Mouse (Mus musculus) bone marrow, adult 2 months (tissue): ENCODE data around the gene Abhd17a. TPM values are rescaled to one million over a fixed set of nuclear protein-coding genes. Genes with fewer than 3 reads are reported as not detected.

Source experiments
- H3K27ac ChIP-seq: fragments of 200-500 bp; 2 replicates; pipeline ENCODE4 v1.5.1; 2012; ENCODE audit warnings: low read depth, mild to moderate bottlenecking, control low read depth, inconsistent platforms, low read length; ENCODE audit not compliant: control insufficient read depth, poor library complexity, insufficient read depth
- H3K4me1 ChIP-seq: fragments of 200-500 bp; 2 replicates; pipeline ENCODE4 v1.6.1; 2011; ENCODE audit warnings: low read length; ENCODE audit not compliant: control insufficient read depth, insufficient read depth
- H3K4me3 ChIP-seq: fragments of 200-500 bp; replicated peaks from 2 replicates; pipeline ENCODE3; 2011; ENCODE audit warnings: mild to moderate bottlenecking, low read depth, low read length, control low read depth; ENCODE audit not compliant: control insufficient read depth
- CTCF ChIP-seq: fragments of 200-500 bp; IDR thresholded peaks from 2 replicates; pipeline ENCODE4 v1.5.1; 2011; ENCODE audit warnings: low read length, control low read depth; ENCODE audit not compliant: control insufficient read depth, insufficient read depth
- POLR2A ChIP-seq: fragments of 200-500 bp; IDR thresholded peaks from 2 replicates; pipeline ENCODE4 v1.6.1; 2011; ENCODE audit warnings: low read depth, mild to moderate bottlenecking, control low read depth, low read length, borderline replicate concordance; ENCODE audit not compliant: control insufficient read depth
- WGBS: fragments of 180-500 bp; shearing (Covaris S2); methylation state at CpG from one replicate; pipeline ENCODE4 v1.1.7; 2018; 5-methylcytosine and 5-hydroxymethylcytosine counted together
- polyA plus RNA-seq: library from polyadenylated mRNA; stranded (reverse); fragments of >200 nt; gene quantifications from 2 replicates; pipeline ENCODE4 v1.2.4, GENCODE M21; 2011; ENCODE audit warnings: low replicate concordance; ENCODE audit not compliant: missing spikeins, insufficient read depth, insufficient read length

The Abhd17a gene
- polyA plus RNA-seq, 1 experiment, result 53.1 TPM

DNA sequence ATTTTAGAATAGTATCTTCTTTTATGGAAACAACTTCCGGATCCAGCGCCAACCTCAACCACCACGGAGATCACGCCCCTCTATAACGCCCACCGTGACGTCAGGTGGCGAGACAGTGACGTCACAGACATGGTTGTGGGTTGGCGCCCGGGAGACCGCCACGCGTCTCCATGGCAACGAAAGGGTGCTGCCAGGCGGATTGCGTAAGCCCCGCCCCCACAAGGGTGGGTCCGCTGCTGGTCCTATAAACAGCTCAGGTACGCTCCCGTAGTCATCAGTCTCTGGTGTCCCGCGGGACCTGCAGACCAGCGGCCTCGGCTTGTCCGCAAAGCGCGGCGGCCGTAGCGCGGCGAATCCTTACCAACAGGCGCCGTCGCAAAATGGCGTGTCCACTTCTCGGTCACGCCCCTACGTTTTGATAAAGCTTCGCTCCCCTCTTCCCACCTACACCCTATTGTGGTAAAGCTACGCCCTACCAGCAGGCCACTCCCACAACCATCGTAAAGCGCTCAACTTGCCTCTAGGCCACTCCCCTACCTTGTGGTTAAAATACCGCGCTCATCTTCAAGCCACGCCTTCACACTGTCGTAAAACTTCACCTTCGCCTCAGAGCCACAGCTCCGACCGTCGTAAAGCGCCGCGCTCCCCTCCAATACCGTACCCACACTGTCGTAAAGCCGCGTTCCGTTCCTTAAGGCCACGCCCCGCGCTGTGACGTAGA, 32.0 kb upstream of the Abhd17a start:
- TF ChIP-seq POLR2A (peak; percentile 82; the same call in 1 of the 2 replicates), CTCF (no peak)
- Histone ChIP-seq H3K27ac (peak overlapping the region; percentile 95), H3K4me3 (peak overlapping the region; percentile 76), H3K4me1 (peaks cover 4% of the 10 kb centered on the region)
- under 1% methylated on average over 64 of the region's 64 CpGs for WGBS

GRCm38 (mm10) chr10:80621690-80621939, 31.5 kb upstream of the Abhd17a start:
- peak overlapping the region; percentile 95 for H3K27ac ChIP-seq
- peaks cover 4% of the 10 kb centered on the region for H3K4me1 ChIP-seq
- WGBS, result 1% methylated on average over 9 of the region's 9 CpGs
- H3K4me3 ChIP-seq, result peak overlapping the region; percentile 76
- TF ChIP-seq POLR2A (no peak), CTCF (no peak)

DNA sequence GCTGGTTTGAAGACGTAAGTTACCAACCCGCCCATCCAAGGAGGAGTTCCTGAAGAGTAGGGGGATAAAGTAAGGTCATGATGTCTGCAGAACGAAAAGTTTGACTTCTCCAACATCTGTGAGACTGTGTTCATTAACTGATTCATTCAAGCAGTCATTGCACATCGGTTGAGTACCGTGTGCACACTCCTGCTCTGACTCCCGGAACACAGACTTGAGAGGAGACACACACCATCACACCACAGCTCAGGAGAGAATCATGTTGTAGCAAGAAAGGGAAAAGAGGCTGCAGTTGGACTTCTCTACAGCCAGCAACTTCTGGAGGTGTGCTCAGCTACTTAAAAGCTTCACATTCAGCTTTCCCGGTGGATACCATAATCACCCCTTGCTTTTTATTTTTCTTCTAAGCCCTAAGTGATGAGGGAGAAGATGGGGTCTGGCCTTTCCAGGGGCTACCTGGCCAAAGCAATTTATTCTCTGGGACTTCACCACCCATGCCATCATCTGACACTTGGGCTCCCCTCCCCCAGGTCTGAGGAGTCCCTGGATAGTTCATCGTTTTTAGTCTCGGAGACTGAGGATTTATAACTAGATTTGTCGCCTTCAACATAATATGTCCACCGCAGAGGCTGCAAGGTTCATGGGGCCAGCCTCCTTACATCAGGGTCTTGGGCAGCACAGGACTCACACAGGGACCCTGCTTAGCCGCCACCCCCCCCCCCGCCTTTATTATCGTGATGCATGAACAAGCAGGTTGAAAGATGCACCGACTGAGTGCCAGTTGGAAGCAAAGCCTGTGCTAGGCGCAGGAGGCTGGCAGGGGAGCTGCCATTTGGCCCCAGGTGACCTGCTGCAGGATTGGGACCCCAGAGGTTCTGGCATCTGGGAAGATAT, 30.9 kb upstream of the Abhd17a start:
- no peak for TF ChIP-seq CTCF
- no peak for TF ChIP-seq POLR2A

GRCm38 (mm10) chr10:80620365-80620764, 30.2 kb upstream of the Abhd17a start:
- Histone ChIP-seq H3K4me3 (no peak overlapping the region), H3K27ac (no peak overlapping the region), H3K4me1 (peaks cover 4% of the 10 kb centered on the region)
- TF ChIP-seq CTCF (no peak), POLR2A (no peak)
- WGBS, result 93% methylated on average over 9 of the region's 9 CpGs

More for the DNA sequence above, 30.9 kb upstream of the Abhd17a start:
- WGBS, result 64% methylated on average over 16 of the region's 16 CpGs
- peak overlapping the region; percentile 95 for H3K27ac ChIP-seq
- H3K4me3 ChIP-seq, result peak overlapping the region; percentile 26
- peaks cover 4% of the 10 kb centered on the region for H3K4me1 ChIP-seq

GRCm38 (mm10) chr10:80619465-80620244, 29.5 kb upstream of the Abhd17a start:
- peaks cover 4% of the 10 kb centered on the region for H3K4me1 ChIP-seq
- TF ChIP-seq CTCF (no peak), POLR2A (no peak)
- H3K4me3 ChIP-seq, result no peak overlapping the region
- WGBS, result 86% methylated on average over 8 of the region's 8 CpGs
- H3K27ac ChIP-seq, result no peak overlapping the region

DNA sequence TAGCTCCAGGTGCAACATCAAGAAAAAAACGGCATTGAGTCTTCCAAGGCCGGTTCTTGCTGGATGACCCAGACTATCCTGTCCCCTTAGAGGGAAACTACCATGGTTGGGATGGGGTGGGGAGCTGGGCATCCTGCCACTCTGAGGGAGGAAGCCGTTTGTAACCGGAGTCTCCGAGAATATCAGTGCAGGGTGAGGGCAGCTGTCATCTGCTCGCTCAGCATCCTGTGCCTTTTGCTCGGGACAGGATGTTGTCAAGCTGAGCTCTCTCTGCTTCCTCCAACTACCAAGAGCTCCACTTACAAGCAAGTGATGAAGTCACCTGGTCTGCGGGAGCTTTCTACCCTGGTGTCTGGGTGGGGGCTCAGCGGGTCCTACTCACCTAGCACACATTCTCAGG, 28.0 kb upstream of the Abhd17a start:
- WGBS, result 11% methylated on average over 9 of the region's 9 CpGs
- no peak for TF ChIP-seq POLR2A
- no peak for TF ChIP-seq CTCF
- no peak overlapping the region for H3K4me3 ChIP-seq
- peak overlapping the region; percentile 42; the same call in 1 of the 2 replicates for H3K27ac ChIP-seq
- H3K4me1 ChIP-seq, result no peaks in the 10 kb centered on the region; the same call in 1 of the 2 replicates

DNA sequence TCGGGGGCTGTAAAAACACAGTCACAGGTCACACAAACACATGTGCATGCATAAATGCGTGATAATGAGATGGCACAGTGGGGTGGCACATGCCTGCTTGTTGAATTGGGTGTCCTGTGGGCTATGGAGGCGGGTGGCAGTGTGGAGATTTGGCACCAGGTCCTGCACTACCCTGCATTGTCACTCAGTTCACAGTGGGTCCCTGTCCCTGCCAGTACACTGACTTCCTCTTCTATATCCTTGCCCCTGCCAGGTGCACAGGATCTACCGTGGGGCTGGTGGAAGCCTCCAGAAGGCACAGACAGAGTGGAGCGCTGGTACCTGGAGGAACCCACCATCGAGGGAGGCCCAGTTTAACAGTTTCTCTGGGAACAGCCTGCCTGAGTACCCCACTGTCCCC, 24.2 kb upstream of the Abhd17a start:
- peaks cover 7% of the 10 kb centered on the region; the same call in 1 of the 2 replicates for H3K4me1 ChIP-seq
- WGBS, result 57% methylated on average over 6 of the region's 6 CpGs
- no peak overlapping the region for H3K27ac ChIP-seq
- H3K4me3 ChIP-seq, result no peak overlapping the region
- TF ChIP-seq CTCF, result no peak
- TF ChIP-seq POLR2A, result no peak

DNA sequence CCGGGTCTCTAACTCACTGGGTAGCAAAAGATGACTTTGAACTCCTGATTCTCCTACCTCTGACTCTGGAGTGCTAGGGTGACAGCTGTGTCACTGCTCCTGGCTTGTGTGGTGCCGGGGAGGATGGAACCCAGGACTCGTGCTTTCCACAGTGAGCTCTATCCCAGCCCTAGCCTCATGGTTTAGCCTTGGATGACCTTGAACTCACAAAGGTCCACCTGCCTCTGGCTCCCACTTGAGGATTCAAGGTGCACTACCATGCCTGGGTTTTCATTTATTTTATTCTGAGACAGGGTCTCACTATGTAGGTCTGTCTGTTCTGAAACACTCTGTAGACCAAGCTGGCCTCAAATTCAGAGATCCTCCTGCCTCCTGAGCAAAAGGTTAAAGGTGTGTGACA, 23.7 kb upstream of the Abhd17a start:
- peaks cover 7% of the 10 kb centered on the region; the same call in 1 of the 2 replicates for H3K4me1 ChIP-seq
- TF ChIP-seq POLR2A, result no peak
- no peak for TF ChIP-seq CTCF
- 91% methylated on average over 3 of the region's 3 CpGs for WGBS
- H3K4me3 ChIP-seq, result no peak overlapping the region
- H3K27ac ChIP-seq, result no peak overlapping the region
